Mouse (Mus musculus): Measurements from ENCODE around the gene Eva1b. TPM values are rescaled to one million over a fixed set of nuclear protein-coding genes. Genes with fewer than 3 reads are reported as not detected.
A peak's percentile ranks its signal among the peaks of the same experiment; 100 is the strongest.

Eva1b gene
- polyA plus RNA-seq, 1 experiment from 2014 or later = 12.5 TPM

- H3K27me3 ChIP-seq = no peaks in the 10 kb centered on the region
- peaks cover 11% of the 10 kb centered on the region for H3K36me3 ChIP-seq (replicated peaks)
- no peak overlapping the region for H3K9ac ChIP-seq
- no peak overlapping the region for H3K27ac ChIP-seq (replicated peaks)
- H3K4me2 ChIP-seq = no peak overlapping the region
- no peaks in the 10 kb centered on the region for H3K9me3 ChIP-seq (replicated peaks)
- ATAC-seq (ENCODE audit: insufficient read depth) = no peak
- 97% methylated on average over 2 of the region's 2 CpGs for WGBS (ENCODE audit: insufficient replicate concordance)
- H3K4me3 ChIP-seq (replicated peaks) = no peak overlapping the region
- H3K4me1 ChIP-seq (replicated peaks) = peaks cover 6% of the 10 kb centered on the region; the same call in 1 of the 2 replicates
These were observed 27.0 kb upstream of the Eva1b start for GRCm38 (mm10) chr4:126120506-126120905.

GRCm38 (mm10) chr4:126123309-126124040 lies 24.1 kb upstream of the Eva1b start:
- Histone ChIP-seq H3K36me3 (replicated peaks) (peaks cover 28% of the 10 kb centered on the region), H3K9ac (no peak overlapping the region), H3K4me3 (replicated peaks) (no peak overlapping the region), H3K27me3 (no peaks in the 10 kb centered on the region), H3K4me1 (replicated peaks) (0 out of 2 replicates have a peak, but pooled peaks cover 5% of the 10 kb centered on the region), H3K27ac (replicated peaks) (no peak overlapping the region), H3K9me3 (replicated peaks) (no peaks in the 10 kb centered on the region), H3K4me2 (no peak overlapping the region)
- WGBS (ENCODE audit: insufficient replicate concordance) = 83% methylated on average over 10 of the region's 10 CpGs
- no peak for ATAC-seq (ENCODE audit: insufficient read depth)

GRCm38 (mm10) chr4:126130502-126130901 lies 17.0 kb upstream of the Eva1b start:
- Histone ChIP-seq H3K36me3 (replicated peaks) (peaks cover 46% of the 10 kb centered on the region), H3K27me3 (no peaks in the 10 kb centered on the region), H3K9ac (no peak overlapping the region), H3K4me3 (replicated peaks) (no peak overlapping the region), H3K4me2 (no peak overlapping the region), H3K4me1 (replicated peaks) (peaks cover 16% of the 10 kb centered on the region; the same call in 1 of the 2 replicates), H3K27ac (replicated peaks) (no peak overlapping the region), H3K9me3 (replicated peaks) (no peaks in the 10 kb centered on the region)
- ATAC-seq (ENCODE audit: insufficient read depth) = no peak
- 74% methylated on average over 11 of the region's 11 CpGs for WGBS (ENCODE audit: insufficient replicate concordance)

GRCm38 (mm10) chr4:126131290-126132121 lies 16.0 kb upstream of the Eva1b start:
- H3K4me1 ChIP-seq (replicated peaks) = peaks cover 16% of the 10 kb centered on the region; the same call in 1 of the 2 replicates
- WGBS (ENCODE audit: insufficient replicate concordance) = 56% methylated on average over 10 of the region's 10 CpGs
- no peaks in the 10 kb centered on the region for H3K27me3 ChIP-seq
- H3K36me3 ChIP-seq (replicated peaks) = peaks cover 48% of the 10 kb centered on the region
- no peak overlapping the region for H3K9ac ChIP-seq
- H3K27ac ChIP-seq (replicated peaks) = peak overlapping the region; percentile 61
- no peaks in the 10 kb centered on the region for H3K9me3 ChIP-seq (replicated peaks)
- no peak; the same call in 1 of the 2 replicates for ATAC-seq (ENCODE audit: insufficient read depth)
- no peak overlapping the region for H3K4me2 ChIP-seq
- H3K4me3 ChIP-seq (replicated peaks) = no peak overlapping the region

DNA sequence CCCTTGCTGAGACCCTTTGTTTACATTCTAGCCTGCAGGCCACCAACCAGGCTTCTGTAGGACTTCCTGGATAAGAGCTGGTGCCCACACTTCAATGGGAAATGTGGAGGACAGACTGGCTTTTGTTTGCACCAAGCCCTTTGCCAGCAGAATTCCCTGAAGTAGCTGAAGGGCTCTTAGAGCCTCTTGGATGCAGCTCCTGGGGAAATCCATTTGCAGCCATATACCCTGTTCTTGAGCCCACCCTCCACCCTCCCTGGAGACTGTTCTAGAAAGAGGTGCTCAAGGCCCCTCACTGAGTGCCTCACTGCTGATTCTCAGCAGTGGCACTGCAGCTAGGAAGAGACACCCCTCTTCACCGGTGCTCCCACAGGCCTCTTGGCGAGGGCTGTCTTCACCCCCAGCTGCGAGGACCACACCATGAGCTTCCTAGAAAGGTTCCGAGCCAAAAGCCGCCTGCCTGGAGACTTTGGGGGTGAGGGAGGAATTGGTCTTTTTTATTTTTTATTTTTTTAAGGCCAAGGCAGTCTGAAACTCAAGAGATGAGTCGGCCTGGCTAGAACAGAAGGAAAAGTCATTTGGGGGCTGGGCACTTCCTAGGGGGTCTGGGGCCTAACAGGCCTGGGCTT lies 14.8 kb upstream of the Eva1b start:
- Histone ChIP-seq H3K27ac (replicated peaks) (no peak overlapping the region), H3K4me3 (replicated peaks) (no peak overlapping the region), H3K9ac (no peak overlapping the region), H3K36me3 (replicated peaks) (peaks cover 44% of the 10 kb centered on the region), H3K4me1 (replicated peaks) (peaks cover 11% of the 10 kb centered on the region; the same call in 1 of the 2 replicates), H3K4me2 (no peak overlapping the region), H3K9me3 (replicated peaks) (no peaks in the 10 kb centered on the region), H3K27me3 (no peaks in the 10 kb centered on the region)
- 73% methylated on average over 6 of the region's 6 CpGs for WGBS (ENCODE audit: insufficient replicate concordance)
- ATAC-seq (ENCODE audit: insufficient read depth) = no peak

GRCm38 (mm10) chr4:126134236-126134635 lies 13.3 kb upstream of the Eva1b start:
- Histone ChIP-seq H3K9me3 (replicated peaks) (no peaks in the 10 kb centered on the region), H3K27me3 (no peaks in the 10 kb centered on the region), H3K4me1 (replicated peaks) (peaks cover 11% of the 10 kb centered on the region; the same call in 1 of the 2 replicates), H3K4me2 (no peak overlapping the region), H3K4me3 (replicated peaks) (no peak overlapping the region), H3K9ac (no peak overlapping the region), H3K27ac (replicated peaks) (no peak overlapping the region), H3K36me3 (replicated peaks) (peaks cover 47% of the 10 kb centered on the region)
- 87% methylated on average over 4 of the region's 4 CpGs for WGBS (ENCODE audit: insufficient replicate concordance)
- no peak for ATAC-seq (ENCODE audit: insufficient read depth)

DNA sequence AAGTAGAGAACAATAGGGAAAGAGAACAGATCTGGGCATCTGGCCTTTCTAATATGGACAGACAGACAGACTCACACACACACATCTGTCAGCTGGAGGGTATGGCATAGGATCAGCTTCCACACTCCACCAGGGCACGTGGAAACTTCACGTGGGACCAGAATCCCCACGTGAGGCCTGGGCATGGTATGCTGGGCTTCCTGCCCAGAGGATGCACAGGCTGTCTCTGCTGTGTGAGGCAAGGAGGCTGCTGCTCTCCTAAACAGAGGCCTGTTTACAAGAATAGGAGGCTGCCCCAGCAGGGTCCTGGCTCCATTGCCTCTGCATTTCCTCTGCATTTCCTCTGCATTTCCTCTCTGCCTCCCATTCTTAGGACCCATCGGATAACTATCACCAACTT lies 12.9 kb upstream of the Eva1b start:
- peaks cover 11% of the 10 kb centered on the region; the same call in 1 of the 2 replicates for H3K4me1 ChIP-seq (replicated peaks)
- peaks cover 46% of the 10 kb centered on the region for H3K36me3 ChIP-seq (replicated peaks)
- no peak overlapping the region for H3K27ac ChIP-seq (replicated peaks)
- no peak overlapping the region for H3K4me2 ChIP-seq
- no peaks in the 10 kb centered on the region for H3K27me3 ChIP-seq
- ATAC-seq (ENCODE audit: insufficient read depth) = no peak
- H3K9me3 ChIP-seq (replicated peaks) = no peaks in the 10 kb centered on the region
- 73% methylated on average over 4 of the region's 4 CpGs for WGBS (ENCODE audit: insufficient replicate concordance)
- H3K9ac ChIP-seq = no peak overlapping the region
- no peak overlapping the region for H3K4me3 ChIP-seq (replicated peaks)

GRCm38 (mm10) chr4:126137773-126138172 lies 9.8 kb upstream of the Eva1b start:
- Histone ChIP-seq H3K36me3 (replicated peaks) (peaks cover 44% of the 10 kb centered on the region), H3K4me3 (replicated peaks) (no peak overlapping the region), H3K9me3 (replicated peaks) (no peaks in the 10 kb centered on the region), H3K27me3 (no peaks in the 10 kb centered on the region), H3K4me1 (replicated peaks) (no peaks in the 10 kb centered on the region), H3K4me2 (no peak overlapping the region), H3K27ac (replicated peaks) (no peak overlapping the region), H3K9ac (no peak overlapping the region)
- 74% methylated on average over 4 of the region's 4 CpGs for WGBS (ENCODE audit: insufficient replicate concordance)
- no peak for ATAC-seq (ENCODE audit: insufficient read depth)

GRCm38 (mm10) chr4:126141021-126141420 lies 6.5 kb upstream of the Eva1b start:
- H3K9me3 ChIP-seq (replicated peaks) = no peaks in the 10 kb centered on the region
- no peak overlapping the region for H3K9ac ChIP-seq
- no peaks in the 10 kb centered on the region for H3K4me1 ChIP-seq (replicated peaks)
- no peaks in the 10 kb centered on the region for H3K27me3 ChIP-seq
- WGBS (ENCODE audit: insufficient replicate concordance) = 66% methylated on average over 5 of the region's 5 CpGs
- H3K4me2 ChIP-seq = no peak overlapping the region
- no peak overlapping the region for H3K4me3 ChIP-seq (replicated peaks)
- H3K27ac ChIP-seq (replicated peaks) = no peak overlapping the region
- ATAC-seq (ENCODE audit: insufficient read depth) = peak; percentile 35; the same call in 1 of the 2 replicates
- H3K36me3 ChIP-seq (replicated peaks) = peaks cover 29% of the 10 kb centered on the region

DNA sequence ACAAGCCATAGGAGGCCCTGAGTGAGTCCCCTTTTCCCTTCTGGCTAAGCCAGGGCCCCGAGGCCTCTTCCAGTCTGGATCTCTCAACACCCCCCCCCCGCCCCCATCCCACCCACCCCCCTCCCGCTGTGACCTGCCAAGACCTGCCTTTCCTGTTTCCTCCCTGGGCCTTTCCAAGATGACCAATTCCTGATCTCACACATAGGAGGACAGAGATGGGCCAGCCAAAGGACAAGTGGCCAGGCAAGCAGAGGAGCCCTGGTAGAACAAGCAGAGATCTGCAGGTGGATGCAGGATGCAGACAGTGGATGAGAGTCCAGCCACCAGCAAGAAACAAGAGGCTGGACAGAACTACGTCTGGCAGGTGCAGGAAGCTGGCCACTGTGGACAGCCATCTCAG lies 2.1 kb upstream of the Eva1b start:
- 30% methylated on average over 4 of the region's 4 CpGs for WGBS (ENCODE audit: insufficient replicate concordance)
- H3K36me3 ChIP-seq (replicated peaks) = no peaks in the 10 kb centered on the region
- H3K9me3 ChIP-seq (replicated peaks) = no peaks in the 10 kb centered on the region
- ATAC-seq (ENCODE audit: insufficient read depth) = no peak
- H3K27ac ChIP-seq (replicated peaks) = no peak overlapping the region
- no peak overlapping the region for H3K9ac ChIP-seq
- peaks cover 41% of the 10 kb centered on the region for H3K27me3 ChIP-seq
- H3K4me1 ChIP-seq (replicated peaks) = peaks cover 22% of the 10 kb centered on the region
- H3K4me3 ChIP-seq (replicated peaks) = no peak overlapping the region
- H3K4me2 ChIP-seq = no peak overlapping the region
